Mouse (Mus musculus): ENCODE data around the gene Trim16. TPM values are rescaled to one million over a fixed set of nuclear protein-coding genes. Genes with fewer than 3 reads are reported as not detected.

The Trim16 gene
- polyA plus RNA-seq, 1 experiment from 2014 or later = 8.4 TPM

- H3K4me3 ChIP-seq = no peak overlapping the region
- no peaks in the 10 kb centered on the region for H3K27me3 ChIP-seq
- no peak overlapping the region for H3K4me2 ChIP-seq
- H3K4me1 ChIP-seq (replicated peaks) = peaks cover 15% of the 10 kb centered on the region
- no peaks in the 10 kb centered on the region for H3K36me3 ChIP-seq
- ATAC-seq (ENCODE audit: low FRiP score, low read depth) = no peak
- H3K9ac ChIP-seq = no peak overlapping the region
- 64% methylated on average over 6 of the region's 6 CpGs for WGBS
- no peaks in the 10 kb centered on the region for H3K9me3 ChIP-seq
- H3K27ac ChIP-seq (replicated peaks) = no peak overlapping the region
Measured at GRCm38 (mm10) chr11:62816591-62816990, 3.4 kb upstream of the Trim16 start.

GRCm38 (mm10) chr11:62819059-62819686 is 858 bp upstream of the Trim16 start:
- H3K27ac ChIP-seq (replicated peaks) = no peak overlapping the region
- no peak overlapping the region for H3K4me2 ChIP-seq
- ATAC-seq (ENCODE audit: low FRiP score, low read depth) = no peak
- 97% methylated on average over 8 of the region's 8 CpGs for WGBS
- H3K4me1 ChIP-seq (replicated peaks) = peaks cover 15% of the 10 kb centered on the region
- H3K9ac ChIP-seq = no peak overlapping the region
- no peak overlapping the region for H3K4me3 ChIP-seq
- no peaks in the 10 kb centered on the region for H3K9me3 ChIP-seq
- H3K27me3 ChIP-seq = no peaks in the 10 kb centered on the region
- H3K36me3 ChIP-seq = no peaks in the 10 kb centered on the region

- 11% methylated on average over 16 of the region's 16 CpGs for WGBS
- peak; percentile 66 for ATAC-seq (ENCODE audit: low FRiP score, low read depth)
Measured at GRCm38 (mm10) chr11:62820661-62821437, 818 bp downstream of the Trim16 start.

GRCm38 (mm10) chr11:62821893-62822292 is 1.9 kb downstream of the Trim16 start:
- H3K9me3 ChIP-seq = no peaks in the 10 kb centered on the region
- H3K27ac ChIP-seq (replicated peaks) = no peak overlapping the region
- no peak for ATAC-seq (ENCODE audit: low FRiP score, low read depth)
- no peaks in the 10 kb centered on the region for H3K36me3 ChIP-seq
- H3K27me3 ChIP-seq = no peaks in the 10 kb centered on the region
- H3K4me1 ChIP-seq (replicated peaks) = peaks cover 15% of the 10 kb centered on the region
- peak overlapping the region; percentile 17 for H3K4me3 ChIP-seq
- WGBS = 72% methylated on average over 5 of the region's 5 CpGs
- peak overlapping the region; percentile 26 for H3K4me2 ChIP-seq
- H3K9ac ChIP-seq = no peak overlapping the region

More at GRCm38 (mm10) chr11:62820661-62821437, 818 bp downstream of the Trim16 start:
- Histone ChIP-seq H3K36me3 (no peaks in the 10 kb centered on the region), H3K9me3 (no peaks in the 10 kb centered on the region), H3K9ac (peak overlapping the region; percentile 39), H3K27ac (replicated peaks) (peak overlapping the region; percentile 30), H3K4me2 (peak overlapping the region; percentile 61), H3K4me1 (replicated peaks) (peaks cover 15% of the 10 kb centered on the region), H3K27me3 (no peaks in the 10 kb centered on the region), H3K4me3 (peak overlapping the region; percentile 37)

- no peaks in the 10 kb centered on the region for H3K36me3 ChIP-seq
- H3K4me3 ChIP-seq = no peak overlapping the region
- ATAC-seq (ENCODE audit: low FRiP score, low read depth) = no peak
- no peak overlapping the region for H3K27ac ChIP-seq (replicated peaks)
- H3K27me3 ChIP-seq = no peaks in the 10 kb centered on the region
- no peak overlapping the region for H3K9ac ChIP-seq
- H3K4me2 ChIP-seq = no peak overlapping the region
- peaks cover 15% of the 10 kb centered on the region for H3K4me1 ChIP-seq (replicated peaks)
- H3K9me3 ChIP-seq = no peaks in the 10 kb centered on the region
- WGBS = 83% methylated on average over 7 of the region's 7 CpGs
Measured at GRCm38 (mm10) chr11:62824211-62824610, 4.2 kb downstream of the Trim16 start.

- no peak for ATAC-seq (ENCODE audit: low FRiP score, low read depth)
- no peaks in the 10 kb centered on the region for H3K36me3 ChIP-seq
- WGBS = 83% methylated on average over 9 of the region's 9 CpGs
- no peak overlapping the region for H3K4me3 ChIP-seq
- no peak overlapping the region for H3K4me2 ChIP-seq
- peaks cover 7% of the 10 kb centered on the region for H3K4me1 ChIP-seq (replicated peaks)
- H3K9ac ChIP-seq = no peak overlapping the region
- H3K27me3 ChIP-seq = no peaks in the 10 kb centered on the region
- H3K9me3 ChIP-seq = no peaks in the 10 kb centered on the region
- H3K27ac ChIP-seq (replicated peaks) = no peak overlapping the region
Measured at GRCm38 (mm10) chr11:62825222-62826105, 5.4 kb downstream of the Trim16 start.

GRCm38 (mm10) chr11:62826106-62826733 is 6.2 kb downstream of the Trim16 start:
- no peaks in the 10 kb centered on the region for H3K9me3 ChIP-seq
- H3K27me3 ChIP-seq = no peaks in the 10 kb centered on the region
- H3K27ac ChIP-seq (replicated peaks) = no peak overlapping the region
- H3K4me3 ChIP-seq = no peak overlapping the region
- H3K36me3 ChIP-seq = no peaks in the 10 kb centered on the region
- no peaks in the 10 kb centered on the region for H3K4me1 ChIP-seq (replicated peaks)
- 80% methylated on average over 6 of the region's 6 CpGs for WGBS
- H3K9ac ChIP-seq = no peak overlapping the region
- H3K4me2 ChIP-seq = no peak overlapping the region
- no peak for ATAC-seq (ENCODE audit: low FRiP score, low read depth)

- 96% methylated on average over 4 of the region's 4 CpGs for WGBS
Measured at GRCm38 (mm10) chr11:62827135-62827534, 7.1 kb downstream of the Trim16 start.

GRCm38 (mm10) chr11:62827911-62828310 is 7.9 kb downstream of the Trim16 start:
- Histone ChIP-seq H3K4me3 (no peak overlapping the region), H3K4me2 (no peak overlapping the region), H3K9ac (no peak overlapping the region), H3K36me3 (no peaks in the 10 kb centered on the region), H3K27ac (replicated peaks) (no peak overlapping the region), H3K9me3 (no peaks in the 10 kb centered on the region), H3K4me1 (replicated peaks) (no peaks in the 10 kb centered on the region), H3K27me3 (no peaks in the 10 kb centered on the region)
- 87% methylated on average over 3 of the region's 3 CpGs for WGBS
- no peak for ATAC-seq (ENCODE audit: low FRiP score, low read depth)

More at GRCm38 (mm10) chr11:62827135-62827534, 7.1 kb downstream of the Trim16 start:
- H3K27ac ChIP-seq (replicated peaks) = no peak overlapping the region
- H3K4me2 ChIP-seq = no peak overlapping the region
- no peak for ATAC-seq (ENCODE audit: low FRiP score, low read depth)
- no peaks in the 10 kb centered on the region for H3K4me1 ChIP-seq (replicated peaks)
- no peaks in the 10 kb centered on the region for H3K27me3 ChIP-seq
- H3K4me3 ChIP-seq = no peak overlapping the region
- no peaks in the 10 kb centered on the region for H3K36me3 ChIP-seq
- no peak overlapping the region for H3K9ac ChIP-seq
- no peaks in the 10 kb centered on the region for H3K9me3 ChIP-seq

- H3K36me3 ChIP-seq = no peaks in the 10 kb centered on the region
- no peak for ATAC-seq (ENCODE audit: low FRiP score, low read depth)
- no peak overlapping the region for H3K9ac ChIP-seq
- no peaks in the 10 kb centered on the region for H3K27me3 ChIP-seq
- no peak overlapping the region for H3K27ac ChIP-seq (replicated peaks)
- WGBS = 86% methylated on average over 2 of the region's 2 CpGs
- H3K4me3 ChIP-seq = no peak overlapping the region
- H3K9me3 ChIP-seq = no peaks in the 10 kb centered on the region
- H3K4me1 ChIP-seq (replicated peaks) = no peaks in the 10 kb centered on the region
- H3K4me2 ChIP-seq = no peak overlapping the region
Measured at GRCm38 (mm10) chr11:62830387-62830786, 10.4 kb downstream of the Trim16 start.

GRCm38 (mm10) chr11:62831906-62832305 is 11.9 kb downstream of the Trim16 start:
- H3K27me3 ChIP-seq = no peaks in the 10 kb centered on the region
- no peaks in the 10 kb centered on the region for H3K36me3 ChIP-seq
- ATAC-seq (ENCODE audit: low FRiP score, low read depth) = no peak
- H3K9me3 ChIP-seq = no peaks in the 10 kb centered on the region
- H3K4me3 ChIP-seq = no peak overlapping the region
- H3K27ac ChIP-seq (replicated peaks) = no peak overlapping the region
- no peak overlapping the region for H3K4me2 ChIP-seq
- H3K9ac ChIP-seq = no peak overlapping the region
- no peaks in the 10 kb centered on the region for H3K4me1 ChIP-seq (replicated peaks)
